Mouse (Mus musculus) midbrain, postnatal 0 days (tissue): ENCODE data around the gene Kmt2e. TPM values are rescaled to one million over a fixed set of nuclear protein-coding genes. Genes with fewer than 3 reads are reported as not detected.
A peak's percentile ranks its signal among the peaks of the same experiment; 100 is the strongest.

Experiments used
- ATAC-seq: fragments of 200-750 bp; cut with Nextera tagmentation; 2 replicates; pipeline ENCODE4 v1.8.0; 2017; ENCODE audit warnings: moderate number of reproducible peaks, mild to moderate bottlenecking, moderate TSS enrichment, moderate library complexity; ENCODE audit not compliant: low FRiP score
- DNase-seq: peaks from one replicate; pipeline ENCODE4 v3.0.0-alpha.2; 2015; ENCODE audit warnings: low spot score
- H3K27ac ChIP-seq: fragments of 300-500 bp; sonication (generic); 2 replicates; pipeline ENCODE4 v1.5.1; 2014; ENCODE audit warnings: low read depth, mild to moderate bottlenecking, low read length, mixed read lengths
- H3K27me3 ChIP-seq: fragments of 300-500 bp; sonication (generic); 2 replicates; pipeline ENCODE4 v1.6.1; 2014; ENCODE audit warnings: low read length, control low read depth, mixed read lengths; ENCODE audit not compliant: insufficient read depth
- H3K36me3 ChIP-seq: fragments of 300-500 bp; sonication (generic); 2 replicates; pipeline ENCODE4 v1.6.1; 2014; ENCODE audit warnings: low read length, control low read depth, mixed read lengths; ENCODE audit not compliant: insufficient read depth
- H3K4me1 ChIP-seq: fragments of 300-500 bp; sonication (generic); 2 replicates; pipeline ENCODE4 v1.6.1; 2014; ENCODE audit warnings: mild to moderate bottlenecking, control low read depth, antibody characterized with exemption, low read length, mixed read lengths; ENCODE audit not compliant: insufficient read depth
- H3K4me2 ChIP-seq: fragments of 300-500 bp; sonication (generic); 2 replicates; pipeline ENCODE4 v1.6.1; 2014; ENCODE audit warnings: low read depth, mild to moderate bottlenecking, low read length, mixed read lengths; ENCODE audit not compliant: poor library complexity, severe bottlenecking
- H3K4me3 ChIP-seq: fragments of 300-500 bp; sonication (generic); 2 replicates; pipeline ENCODE4 v1.5.1; 2014; ENCODE audit warnings: low read depth, mild to moderate bottlenecking, low read length, moderate library complexity
- H3K9ac ChIP-seq: fragments of 300-500 bp; sonication (generic); replicated peaks from 2 replicates; pipeline ENCODE4 v1.6.1; 2014; ENCODE audit warnings: mild to moderate bottlenecking, low read length, moderate library complexity, mixed read lengths; ENCODE audit not compliant: poor library complexity, severe bottlenecking
- H3K9me3 ChIP-seq: fragments of 300-500 bp; sonication (generic); 2 replicates; pipeline ENCODE4 v1.6.1; 2016; ENCODE audit warnings: low read length, control low read depth
- CTCF ChIP-seq: IDR thresholded peaks from 2 replicates; pipeline ENCODE4 v1.5.1; 2016; ENCODE audit warnings: antibody characterized with exemption, mild to moderate bottlenecking
- WGBS: fragments of 180-500 bp; shearing (Covaris S2); extraction: QIAGEN DNeasy Blood & Tissue Kit; methylation state at CpG from one replicate; pipeline ENCODE4 v1.1.7; 2014; 5-methylcytosine and 5-hydroxymethylcytosine counted together
- polyA plus RNA-seq: library from polyadenylated mRNA; unstranded; fragments of >200 nt; fragmentation: Nextera tagmentation; extraction: Ambion mirVana; gene quantifications from 2 replicates; pipeline ENCODE4 v1.2.1, GENCODE M21; 2015
- total RNA-seq: library from RNA; depleted of rRNA; stranded (reverse); fragments of >200 nt; gene quantifications from 2 replicates; pipeline ENCODE4 v1.2.3, GENCODE M21; 2014

Kmt2e gene
- total and polyA plus RNA-seq, 2 experiments from 2014 or later = 49.3 to 144 TPM

DNA sequence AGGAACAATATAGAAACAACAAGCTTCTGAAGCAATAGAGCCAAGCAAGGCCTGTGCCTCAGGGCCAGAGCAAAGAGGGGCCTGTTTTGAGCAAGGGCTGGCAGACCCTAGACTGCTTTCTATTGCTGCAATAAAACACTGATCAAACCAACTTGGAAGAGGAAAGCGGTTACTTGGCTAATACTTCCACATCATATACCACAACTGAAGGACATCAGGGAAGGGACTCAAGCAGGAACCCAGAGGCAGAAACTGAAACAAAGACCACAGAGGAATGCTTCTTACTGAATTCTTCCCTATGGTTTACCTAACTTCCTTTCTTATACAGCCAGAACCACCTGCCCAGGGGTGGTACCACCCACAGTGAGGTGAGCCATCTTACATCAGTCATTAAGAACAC is 87.4 kb downstream of the Kmt2e start:
- TF ChIP-seq CTCF = no peak
- Histone ChIP-seq H3K4me1 (no peaks in the 10 kb centered on the region), H3K27ac (no peak overlapping the region), H3K27me3 (no peaks in the 10 kb centered on the region), H3K36me3 (peaks cover 11% of the 10 kb centered on the region), H3K4me3 (no peak overlapping the region), H3K9ac (no peak overlapping the region), H3K4me2 (no peak overlapping the region), H3K9me3 (no peaks in the 10 kb centered on the region)
- WGBS = 53% methylated on average over 1 of the region's 1 CpGs
- ATAC-seq (no peak), DNase-seq (no peak)

DNA sequence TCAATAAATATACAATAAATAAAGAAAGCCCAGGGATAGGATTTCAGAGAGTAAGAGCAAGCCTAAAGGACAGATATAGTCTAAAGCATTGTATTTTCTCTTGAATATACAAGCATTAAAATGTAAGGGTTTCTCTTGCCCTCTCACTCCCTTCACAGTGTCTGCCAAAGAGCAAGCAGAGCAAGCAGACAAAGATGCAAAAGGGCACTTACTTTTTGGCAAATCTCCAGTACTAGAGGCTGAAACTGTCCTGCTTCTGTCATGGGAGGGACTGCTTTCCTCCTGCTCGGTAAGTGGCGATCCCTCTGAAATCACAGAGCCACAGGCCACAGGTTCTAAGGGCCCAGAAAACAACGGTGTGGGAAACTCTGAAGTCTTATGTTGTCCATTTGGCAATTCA is 89.7 kb downstream of the Kmt2e start:
- H3K4me2 ChIP-seq = no peak overlapping the region
- H3K27me3 ChIP-seq = no peaks in the 10 kb centered on the region
- H3K4me1 ChIP-seq = no peaks in the 10 kb centered on the region
- H3K27ac ChIP-seq = no peak overlapping the region
- 91% methylated on average over 3 of the region's 3 CpGs for WGBS
- ATAC-seq (no peak), DNase-seq (no peak)
- no peaks in the 10 kb centered on the region for H3K9me3 ChIP-seq
- TF ChIP-seq CTCF = no peak
- H3K36me3 ChIP-seq = peaks cover 10% of the 10 kb centered on the region
- no peak overlapping the region for H3K4me3 ChIP-seq
- no peak overlapping the region for H3K9ac ChIP-seq

DNA sequence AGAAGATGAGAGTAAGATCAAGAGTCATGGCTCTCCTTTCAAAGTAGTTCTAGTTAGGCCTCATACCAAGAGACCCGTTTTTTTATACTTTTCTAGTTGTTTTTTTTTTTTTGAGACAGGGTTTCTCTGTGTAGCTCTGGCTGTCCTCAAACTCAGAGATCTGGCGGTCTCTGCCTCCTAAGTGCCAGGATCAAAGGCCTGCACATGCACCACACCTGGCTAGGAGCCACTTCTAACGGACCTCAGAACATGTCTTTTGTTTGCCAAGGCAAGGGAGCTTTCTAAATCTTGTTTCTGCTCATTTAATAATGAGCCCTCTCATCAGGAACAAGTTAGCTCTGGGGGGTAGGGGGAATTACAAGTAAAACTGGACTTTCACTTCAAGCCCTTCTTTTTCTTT is 90.4 kb downstream of the Kmt2e start:
- Histone ChIP-seq H3K9me3 (no peaks in the 10 kb centered on the region), H3K4me1 (no peaks in the 10 kb centered on the region), H3K27ac (no peak overlapping the region), H3K27me3 (no peaks in the 10 kb centered on the region), H3K4me3 (no peak overlapping the region), H3K36me3 (peaks cover 10% of the 10 kb centered on the region), H3K4me2 (no peak overlapping the region), H3K9ac (no peak overlapping the region)
- TF ChIP-seq CTCF = no peak
- DNase-seq = no peak
- no peak for ATAC-seq
- WGBS = 65% methylated on average over 3 of the region's 3 CpGs

DNA sequence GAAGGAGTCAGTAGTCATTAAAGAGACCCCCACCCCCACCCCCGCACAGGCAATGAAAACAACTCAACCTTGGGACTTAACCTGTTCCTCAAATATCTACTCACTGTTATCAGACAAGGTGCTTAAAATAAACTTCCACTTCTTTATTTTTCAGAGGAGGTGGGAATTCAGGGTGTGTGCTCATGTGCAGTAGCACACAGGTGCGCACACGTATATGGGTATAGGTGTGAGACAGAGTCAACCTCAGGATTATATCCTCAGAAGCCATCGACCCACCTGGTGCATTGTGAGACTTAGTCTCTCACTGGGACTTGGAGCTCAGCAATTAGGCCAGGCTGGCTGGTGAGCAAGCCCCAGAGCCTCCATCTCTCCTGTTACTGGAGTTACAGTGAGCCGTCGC is 96.9 kb downstream of the Kmt2e start:
- Histone ChIP-seq H3K9me3 (no peaks in the 10 kb centered on the region), H3K27me3 (no peaks in the 10 kb centered on the region), H3K27ac (no peak overlapping the region), H3K36me3 (peaks cover 21% of the 10 kb centered on the region), H3K4me2 (no peak overlapping the region), H3K9ac (no peak overlapping the region), H3K4me3 (no peak overlapping the region), H3K4me1 (no peaks in the 10 kb centered on the region)
- ATAC-seq (no peak), DNase-seq (no peak)
- WGBS = over 99% methylated on average over 6 of the region's 6 CpGs
- no peak for TF ChIP-seq CTCF

DNA sequence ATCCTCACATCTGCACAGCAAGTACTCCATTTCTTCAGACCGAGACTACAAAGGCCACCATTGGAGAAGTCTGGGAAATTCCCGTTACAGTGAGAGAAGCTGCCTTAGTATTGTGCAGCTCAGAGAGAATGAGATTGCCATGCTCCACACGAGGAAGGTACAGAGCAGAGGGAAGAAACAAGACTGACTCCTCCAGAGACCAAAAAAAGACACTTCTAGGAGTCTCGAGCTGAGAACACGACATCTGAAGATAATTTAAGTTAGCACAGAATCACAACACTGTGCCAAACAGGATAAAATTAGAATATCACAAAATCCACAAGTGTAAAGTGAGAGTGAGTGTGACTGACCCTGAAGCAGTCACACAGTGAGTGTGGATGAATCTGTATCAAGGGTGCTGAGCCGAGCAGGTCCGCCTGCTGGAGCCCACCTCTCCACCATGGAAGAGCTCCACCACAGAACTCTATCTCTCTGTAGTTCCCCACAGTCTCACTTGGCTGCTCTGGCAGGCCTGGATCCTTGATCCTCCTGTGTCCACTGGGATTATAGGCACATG is 97.4 kb downstream of the Kmt2e start:
- no peak overlapping the region for H3K9ac ChIP-seq

DNA sequence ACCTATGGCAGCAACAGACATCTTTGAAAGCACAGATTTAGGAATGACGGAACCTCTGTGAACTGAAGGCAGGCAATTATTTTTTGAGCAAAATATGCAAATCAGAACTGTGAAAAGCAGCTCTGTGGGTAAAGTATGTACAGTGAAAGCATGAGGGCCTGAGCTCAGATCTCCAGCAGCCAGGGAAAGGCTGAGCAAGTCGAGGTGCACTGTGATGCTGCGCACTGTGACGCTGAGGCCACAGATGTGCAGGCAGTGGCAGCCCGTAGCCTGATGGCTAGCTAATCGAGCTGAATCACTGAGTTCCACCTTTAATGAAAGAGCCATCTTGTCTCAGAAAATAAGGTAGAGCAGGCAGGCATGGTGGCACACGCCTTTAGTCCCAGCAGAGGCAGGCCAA is 101.5 kb downstream of the Kmt2e start:
- 0 out of 2 replicates have a peak overlapping the region, but pooled peaks have one; percentile 24 for H3K9ac ChIP-seq
- no peak overlapping the region for H3K27ac ChIP-seq
- H3K4me3 ChIP-seq = no peak overlapping the region
- DNase-seq = no peak
- no peak overlapping the region for H3K4me2 ChIP-seq
- H3K4me1 ChIP-seq = no peaks in the 10 kb centered on the region
- ATAC-seq = no peak
- H3K27me3 ChIP-seq = no peaks in the 10 kb centered on the region
- 74% methylated on average over 7 of the region's 7 CpGs for WGBS
- H3K36me3 ChIP-seq = peaks cover 25% of the 10 kb centered on the region
- no peaks in the 10 kb centered on the region for H3K9me3 ChIP-seq
- no peak for TF ChIP-seq CTCF

More for the DNA sequence above, 97.4 kb downstream of the Kmt2e start:
- 84% methylated on average over 7 of the region's 7 CpGs for WGBS
- Histone ChIP-seq H3K27me3 (no peaks in the 10 kb centered on the region), H3K4me1 (no peaks in the 10 kb centered on the region), H3K36me3 (peaks cover 21% of the 10 kb centered on the region), H3K4me2 (no peak overlapping the region), H3K4me3 (no peak overlapping the region), H3K9me3 (no peaks in the 10 kb centered on the region), H3K27ac (no peak overlapping the region)
- DNase-seq (no peak), ATAC-seq (no peak)
- TF ChIP-seq CTCF = no peak
